Comparison of ENCODE assay signal across 8 mouse cellular contexts in genomic region chr1:118458279-118458678, GRCm38 (mm10).
DNase-seq lines count a peak whose midpoint lies in the region; ATAC-seq lines count a peak whose summit lies in the region.
"Had no signal": no experiment of that assay in that cellular context is flagged by ENCODE, and none has a peak within 500 bp of the region (broad histone marks: within the 10 kb centered on the region; RNA-seq: fewer than 3 reads in every experiment).

No protein-coding gene starts in this region.

- H3K9ac ChIP-seq in lung, embryonic 16.5 days (ENCODE audit: low read length), result no peak overlapping the region
- no peak overlapping the region for H3K9ac ChIP-seq in forebrain, embryonic 16.5 days (replicated peaks; ENCODE audit: low read depth, low read length)
- no peak overlapping the region for H3K9ac ChIP-seq in limb, embryonic 15.5 days
- no peak overlapping the region for H3K9ac ChIP-seq in stomach, embryonic 14.5 days (replicated peaks; ENCODE audit: low read depth, low read length)

- H3K27me3 ChIP-seq in lung, embryonic 16.5 days (ENCODE audit: control insufficient read depth, insufficient read depth, low read depth, low read length), result no peaks in the 10 kb centered on the region
- H3K27me3 ChIP-seq in forebrain, embryonic 16.5 days (replicated peaks; ENCODE audit: control insufficient read depth, insufficient read depth, low read length), result no peaks in the 10 kb centered on the region
- no peaks in the 10 kb centered on the region for H3K27me3 ChIP-seq in limb, embryonic 15.5 days
- H3K27me3 ChIP-seq in stomach, embryonic 14.5 days (ENCODE audit: control insufficient read depth, insufficient read depth, low read length), result no peaks in the 10 kb centered on the region

- H3K27ac ChIP-seq in lung, embryonic 16.5 days (ENCODE audit: low read length), result peak overlapping the region; percentile 98; the same call in 1 of the 2 replicates
- peak overlapping the region; percentile 30; the same call in 1 of the 2 replicates for H3K27ac ChIP-seq in forebrain, embryonic 16.5 days (ENCODE audit: low read length)
- no peak overlapping the region; the same call in 1 of the 2 replicates for H3K27ac ChIP-seq in limb, embryonic 15.5 days
- peak overlapping the region; percentile 94; the same call in 1 of the 2 replicates for H3K27ac ChIP-seq in stomach, embryonic 14.5 days (ENCODE audit: low read length)

- H3K4me1 ChIP-seq in lung, embryonic 16.5 days (replicated peaks; ENCODE audit: control insufficient read depth, insufficient read depth, low read length), result peaks cover 18% of the 10 kb centered on the region
- H3K4me1 ChIP-seq in forebrain, embryonic 16.5 days (replicated peaks; ENCODE audit: control insufficient read depth, insufficient read depth, low read length), result peaks cover 41% of the 10 kb centered on the region
- H3K4me1 ChIP-seq in limb, embryonic 15.5 days, result peaks cover 27% of the 10 kb centered on the region
- H3K4me1 ChIP-seq in stomach, embryonic 14.5 days (ENCODE audit: control insufficient read depth, insufficient read depth, low read length), result peaks cover 22% of the 10 kb centered on the region

- no peak for ATAC-seq in lung, embryonic 16.5 days (ENCODE audit: low read depth)
- ATAC-seq in forebrain, embryonic 16.5 days, result no peak
- no peak for ATAC-seq in limb, embryonic 15.5 days (ENCODE audit: insufficient number of reproducible peaks, low FRiP score, low TSS enrichment, low read depth)
- ATAC-seq in stomach, embryonic 14.5 days (ENCODE audit: insufficient number of reproducible peaks, insufficient read depth, low FRiP score, low read depth), result no peak

- no peaks in the 10 kb centered on the region; the same call in 1 of the 2 replicates for H3K36me3 ChIP-seq in lung, embryonic 16.5 days (ENCODE audit: control insufficient read depth, insufficient read depth, low read length)
- H3K36me3 ChIP-seq in forebrain, embryonic 16.5 days (ENCODE audit: control insufficient read depth, insufficient read depth), result 0 out of 2 replicates have a peak, but pooled peaks cover 4% of the 10 kb centered on the region
- H3K36me3 ChIP-seq in limb, embryonic 15.5 days, result peaks cover 20% of the 10 kb centered on the region
- H3K36me3 ChIP-seq in stomach, embryonic 14.5 days (ENCODE audit: control insufficient read depth, insufficient read depth, low read length), result peaks cover under 1% of the 10 kb centered on the region

- 29% methylated on average over 3 of the region's 3 CpGs for WGBS in lung, embryonic 16.5 days
- WGBS in forebrain, embryonic 16.5 days, result 55% methylated on average over 3 of the region's 3 CpGs
- 37% methylated on average over 3 of the region's 3 CpGs for WGBS in limb, embryonic 15.5 days
- 33% methylated on average over 3 of the region's 3 CpGs for WGBS in stomach, embryonic 14.5 days

- H3K9me3 ChIP-seq in lung, embryonic 16.5 days (ENCODE audit: control insufficient read depth, low read length), result no peaks in the 10 kb centered on the region
- no peaks in the 10 kb centered on the region for H3K9me3 ChIP-seq in forebrain, embryonic 16.5 days (ENCODE audit: control insufficient read depth, low read length)
- H3K9me3 ChIP-seq in limb, embryonic 15.5 days, result no peaks in the 10 kb centered on the region
- no peaks in the 10 kb centered on the region for H3K9me3 ChIP-seq in stomach, embryonic 14.5 days (ENCODE audit: control insufficient read depth, low read depth, low read length)

- peak overlapping the region; percentile 63 for H3K4me2 ChIP-seq in lung, embryonic 16.5 days (ENCODE audit: low read depth, low read length)
- peak overlapping the region; percentile 87 for H3K4me2 ChIP-seq in forebrain, embryonic 16.5 days (ENCODE audit: low read length)
- 0 out of 2 replicates have a peak overlapping the region, but pooled peaks have one; percentile 6 for H3K4me2 ChIP-seq in limb, embryonic 15.5 days
- H3K4me2 ChIP-seq in stomach, embryonic 14.5 days (replicated peaks; ENCODE audit: low read depth, low read length), result peak overlapping the region; percentile 54

- H3K4me3 ChIP-seq in lung, embryonic 16.5 days (ENCODE audit: low read length), result no peak overlapping the region
- no peak overlapping the region; the same call in 1 of the 2 replicates for H3K4me3 ChIP-seq in forebrain, embryonic 16.5 days (replicated peaks; ENCODE audit: low read length)
- H3K4me3 ChIP-seq in limb, embryonic 15.5 days, result no peak overlapping the region
- 0 out of 2 replicates have a peak overlapping the region, but pooled peaks have one; percentile 43 for H3K4me3 ChIP-seq in stomach, embryonic 14.5 days (ENCODE audit: low read depth, low read length)

- DNase-seq in lung, adult 18-20 months, result no peak
- DNase-seq in spleen, postnatal 36 days (ENCODE audit: low spot score in 2 of 2), result no peak
- no peak for DNase-seq in thymus, adult 18-20 months
- DNase-seq: lung, adult 2 months had no signal

Comparison
In these comparisons a context has a peak if more than half of its experiments do, and no peak if none do; other contexts are left out.
1. H3K4me2 ChIP-seq: peak in every context shown above with its lines; median percentile 87 in forebrain, embryonic 16.5 days; 63 in lung, embryonic 16.5 days; 54 in stomach, embryonic 14.5 days; 6 in limb, embryonic 15.5 days.